Mouse (Mus musculus): ENCODE measurements at regions not wholly inside any gene's neighbourhood (a gene's known extent, or its start where the extent isn't known, plus 50 kb on each side); places are given as distances from the start of the nearest gene placed in this dataset.

GRCm38 (mm10) chr12:25896543-25896942 is 518.5 kb downstream of the Rnf144a start:
- no peak for DNase-seq (ENCODE audit: low spot score)

GRCm38 (mm10) chr12:25895691-25896090 is 519.4 kb downstream of the Rnf144a start:
- DNase-seq (ENCODE audit: low spot score), result no peak

GRCm38 (mm10) chr12:25891391-25892167 is 523.5 kb downstream of the Rnf144a start:
- no peak for DNase-seq (ENCODE audit: low spot score)

- DNase-seq (ENCODE audit: low spot score), result no peak
Observed at GRCm38 (mm10) chr12:25890722-25891121, 524.3 kb downstream of the Rnf144a start.

- no peak for DNase-seq (ENCODE audit: low spot score)
Observed at GRCm38 (mm10) chr12:25883771-25884171, 531.3 kb downstream of the Rnf144a start.

- no peak for DNase-seq (ENCODE audit: low spot score)
Observed at GRCm38 (mm10) chr12:25871816-25872215, 543.2 kb downstream of the Rnf144a start.

GRCm38 (mm10) chr12:25871001-25871461 is 544.0 kb downstream of the Rnf144a start:
- no peak for DNase-seq (ENCODE audit: low spot score)

GRCm38 (mm10) chr12:25869846-25870245 is 545.2 kb downstream of the Rnf144a start:
- DNase-seq (ENCODE audit: low spot score), result no peak

GRCm38 (mm10) chr12:25865063-25865462 is 550.0 kb downstream of the Rnf144a start:
- DNase-seq (ENCODE audit: low spot score), result no peak

GRCm38 (mm10) chr12:25864113-25864852 is 550.8 kb downstream of the Rnf144a start:
- DNase-seq (ENCODE audit: low spot score), result peak; percentile 5

- DNase-seq (ENCODE audit: low spot score), result no peak
Observed at GRCm38 (mm10) chr12:25861100-25861499, 554.0 kb downstream of the Rnf144a start.

GRCm38 (mm10) chr12:25858397-25858796 is 556.7 kb downstream of the Rnf144a start:
- no peak for DNase-seq (ENCODE audit: low spot score)

GRCm38 (mm10) chr12:25830057-25830456 is 585.0 kb downstream of the Rnf144a start:
- no peak for DNase-seq (ENCODE audit: low spot score)

- DNase-seq (ENCODE audit: low spot score), result no peak
Observed at GRCm38 (mm10) chr12:25827961-25828360, 587.1 kb downstream of the Rnf144a start.

- no peak for DNase-seq (ENCODE audit: low spot score)
Observed at GRCm38 (mm10) chr12:25826928-25827327, 588.1 kb downstream of the Rnf144a start.

- no peak for DNase-seq (ENCODE audit: low spot score)
Observed at GRCm38 (mm10) chr12:25826451-25826850, 588.6 kb downstream of the Rnf144a start.

- no peak for DNase-seq (ENCODE audit: low spot score)
Observed at GRCm38 (mm10) chr12:25816248-25816647, 598.8 kb downstream of the Rnf144a start.

- no peak for DNase-seq (ENCODE audit: low spot score)
Observed at GRCm38 (mm10) chr12:25795092-25795491, 620.0 kb downstream of the Rnf144a start.

GRCm38 (mm10) chr12:25794571-25794970 is 620.5 kb downstream of the Rnf144a start:
- DNase-seq (ENCODE audit: low spot score), result no peak

- DNase-seq (ENCODE audit: low spot score), result no peak
Observed at GRCm38 (mm10) chr12:25792571-25793075, 622.4 kb downstream of the Rnf144a start.

- DNase-seq (ENCODE audit: low spot score), result no peak
Observed at GRCm38 (mm10) chr12:25790956-25791355, 624.1 kb downstream of the Rnf144a start.

- no peak for DNase-seq (ENCODE audit: low spot score)
Observed at GRCm38 (mm10) chr12:25785646-25786606, 629.1 kb downstream of the Rnf144a start.
